Mouse (Mus musculus) large intestine, adult 2 months (tissue): ENCODE data around the gene Jdp2. TPM values are rescaled to one million over a fixed set of nuclear protein-coding genes. Genes with fewer than 3 reads are reported as not detected.

ENCODE experiments used
- DNase-seq: peaks from one replicate; pipeline ENCODE4 v3.0.0-alpha.2; 2012; ENCODE audit warnings: low read depth, low spot score
- WGBS: fragments of 180-500 bp; shearing (Covaris S2); methylation state at CpG from one replicate; pipeline ENCODE4 v1.1.7; 2018; 5-methylcytosine and 5-hydroxymethylcytosine counted together
- polyA plus RNA-seq: library from polyadenylated mRNA; depleted of rRNA; stranded (reverse); fragments of >200 nt; gene quantifications from 2 replicates; pipeline ENCODE4 v1.2.3, GENCODE M21; 2012; rRNA removed

Jdp2 gene
- polyA plus RNA-seq, 1 experiment = 5.4 TPM

- WGBS = 59% methylated on average over 3 of the region's 3 CpGs
- no peak for DNase-seq
Measured at GRCm38 (mm10) chr12:85670080-85670479, 71.3 kb downstream of the Jdp2 start.

GRCm38 (mm10) chr12:85673914-85674313 lies 75.1 kb downstream of the Jdp2 start:
- DNase-seq = no peak
- WGBS = 85% methylated on average over 8 of the region's 8 CpGs

GRCm38 (mm10) chr12:85679117-85679516 lies 80.3 kb downstream of the Jdp2 start:
- DNase-seq = no peak
- WGBS = 62% methylated on average over 5 of the region's 5 CpGs

- 72% methylated on average over 2 of the region's 2 CpGs for WGBS
- no peak for DNase-seq
Measured at GRCm38 (mm10) chr12:85679808-85680207, 81.0 kb downstream of the Jdp2 start.

GRCm38 (mm10) chr12:85682328-85682727 lies 83.5 kb downstream of the Jdp2 start:
- no peak for DNase-seq
- WGBS = 53% methylated on average over 2 of the region's 2 CpGs

- WGBS = 69% methylated on average over 16 of the region's 16 CpGs
- DNase-seq = no peak
Measured at GRCm38 (mm10) chr12:85684411-85685275, 85.8 kb downstream of the Jdp2 start.

- DNase-seq = no peak
- WGBS = 35% methylated on average over 22 of the region's 22 CpGs
Measured at GRCm38 (mm10) chr12:85686466-85687216, 87.8 kb downstream of the Jdp2 start, which contains the start of gene Batf. Batf (plus strand) TSS chr12:85686669.

GRCm38 (mm10) chr12:85687217-85687533 lies 88.3 kb downstream of the Jdp2 start:
- DNase-seq = no peak
- 49% methylated on average over 7 of the region's 7 CpGs for WGBS

GRCm38 (mm10) chr12:85687846-85688245 lies 89.0 kb downstream of the Jdp2 start:
- WGBS = 59% methylated on average over 6 of the region's 6 CpGs
- DNase-seq = no peak

Other genes starting within 250 kb of the Jdp2 start
- 227 and 242 TPM in 2 replicates for gene Tmed10, start 224.2 kb upstream of the Jdp2 start, polyA plus RNA-seq
- gene Fos, start 125.1 kb upstream of the Jdp2 start, polyA plus RNA-seq = 46.5 and 153 TPM in 2 replicates
- gene Batf, start 87.6 kb downstream of the Jdp2 start, polyA plus RNA-seq = 4.2 and 5.5 TPM in 2 replicates
- 2.5 and 5.2 TPM in 2 replicates for gene Flvcr2, start 147.5 kb downstream of the Jdp2 start, polyA plus RNA-seq
- 81.6 and 86.1 TPM in 2 replicates for gene Erg28, start 225.5 kb downstream of the Jdp2 start, polyA plus RNA-seq
- gene Ttll5, start 225.6 kb downstream of the Jdp2 start, polyA plus RNA-seq = 8.3 and 8.9 TPM in 2 replicates